In the genomic region with DNA sequence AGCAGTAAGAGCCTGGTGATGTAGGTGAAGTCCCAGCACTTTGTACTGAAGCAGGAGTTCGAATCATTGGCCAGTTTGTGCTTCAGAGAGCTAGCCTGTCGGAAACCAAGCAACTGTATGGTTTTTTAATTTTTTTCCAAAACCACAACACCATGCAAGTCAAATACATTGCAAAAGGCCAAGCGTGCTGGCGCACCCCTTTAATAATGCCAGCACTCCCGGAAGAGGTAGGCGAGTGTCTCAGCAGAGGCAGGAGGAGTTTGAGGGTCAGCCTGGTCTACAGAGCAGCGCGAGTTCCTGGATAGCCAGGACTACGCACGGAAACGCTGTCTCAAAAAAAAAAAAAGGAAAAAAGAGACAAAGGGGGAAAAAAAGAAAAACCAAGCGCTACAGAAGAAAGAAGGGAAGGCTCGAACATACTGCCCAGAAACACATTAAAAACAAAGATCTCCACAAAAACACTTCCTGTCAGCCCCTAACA, we compare ENCODE assay signal across 8 mouse cellular contexts. TPM values are rescaled to one million over a fixed set of nuclear protein-coding genes. Genes with fewer than 3 reads are reported as not detected.
DNase-seq lines count a peak whose midpoint lies in the region; ATAC-seq and TF ChIP-seq lines count a peak whose summit lies in the region.

No protein-coding gene starts in this region.

- no peak for TF ChIP-seq EP300 in heart, adult 2 months (IDR thresholded peaks at IDR 0.05; ENCODE audit: insufficient read depth, low read depth, low read length)
- no peak for TF ChIP-seq EP300 in lung, postnatal 0 days (IDR thresholded peaks at IDR 0.05)

- no peak for TF ChIP-seq POLR2A in heart, adult 2 months (IDR thresholded peaks at IDR 0.05; ENCODE audit: insufficient read depth, low read depth, low read length)
- TF ChIP-seq POLR2A in kidney, adult 2 months (IDR thresholded peaks at IDR 0.05; ENCODE audit: low read depth, low read length): no peak

- H3K4me2 ChIP-seq in lung, postnatal 0 days (replicated peaks; ENCODE audit: low read depth, low read length): peak overlapping the region; percentile 62

- peak overlapping the region; percentile 83 for H3K27ac ChIP-seq in heart, adult 2 months
- H3K27ac ChIP-seq in kidney, adult 2 months (ENCODE audit: insufficient read depth, low read depth, low read length): peak overlapping the region; percentile 85
- H3K27ac ChIP-seq in lung, postnatal 0 days (ENCODE audit: low read length): peak overlapping the region; percentile 89

- H3K36me3 ChIP-seq in heart, adult 2 months (ENCODE audit: control insufficient read depth, insufficient read depth, low read length): peaks cover 10% of the 10 kb centered on the region
- no peaks in the 10 kb centered on the region for H3K36me3 ChIP-seq in kidney, adult 2 months (ENCODE audit: control insufficient read depth, insufficient read depth, low read length)
- H3K36me3 ChIP-seq in lung, postnatal 0 days (ENCODE audit: insufficient read depth, low read length): no peaks in the 10 kb centered on the region

- H3K4me1 ChIP-seq in heart, adult 2 months (ENCODE audit: control insufficient read depth, insufficient read depth, low read length): peaks cover 3% of the 10 kb centered on the region
- peaks cover 6% of the 10 kb centered on the region; the same call in 1 of the 2 replicates for H3K4me1 ChIP-seq in kidney, adult 2 months (ENCODE audit: control insufficient read depth, insufficient read depth, low read length)
- no peaks in the 10 kb centered on the region for H3K4me1 ChIP-seq in lung, postnatal 0 days (ENCODE audit: insufficient read depth, low read depth, low read length)

- WGBS in heart, adult 2 months: 7% methylated on average over 13 of the region's 13 CpGs
- WGBS in kidney, adult 2 months: 7% methylated on average over 13 of the region's 13 CpGs
- WGBS in lung, postnatal 0 days: 8% methylated on average over 13 of the region's 13 CpGs

- peak overlapping the region; percentile 62 for H3K9ac ChIP-seq in heart, adult 2 months (ENCODE audit: low read depth, low read length)
- peak overlapping the region; percentile 16; the same call in 1 of the 2 replicates for H3K9ac ChIP-seq in lung, postnatal 0 days (replicated peaks; ENCODE audit: low read depth)

- TF ChIP-seq CTCF in heart, adult 2 months (IDR thresholded peaks at IDR 0.05): no peak
- TF ChIP-seq CTCF in kidney, adult 2 months (conservative IDR thresholded peaks at IDR 0.05; ENCODE audit: insufficient read depth, insufficient read length, low read depth, low read length): no peak
- TF ChIP-seq CTCF in lung, postnatal 0 days (IDR thresholded peaks at IDR 0.05): no peak

- H3K9me3 ChIP-seq in lung, postnatal 0 days (ENCODE audit: low read length): no peaks in the 10 kb centered on the region

- intact Hi-C loops in heart, adult 2 months (cut with DNase I): loop anchor here (1.0 to 10.0 kb wide), 5 partner anchors 24 to 214 kb away; partner anchors contain the start of genes Bbs5, Mettl5, Ppig and Ubr3

- DNase-seq in right cerebral cortex, postnatal 25 days: peak; percentile 11
- DNase-seq in right cerebral cortex, postnatal 36 days (ENCODE audit: low spot score in 2 of 2): no peak
- DNase-seq in cerebellum, adult 18-20 months: peak; percentile 42 to 51
- DNase-seq in heart, adult 2 months: peak; percentile 54 to 55
- peak; percentile 54 for DNase-seq in kidney, adult 2 months
- DNase-seq in lung, postnatal 0 days (ENCODE audit: low spot score): no peak
- DNase-seq in right cerebral cortex, postnatal 4 days: peak; percentile 11
- DNase-seq in layer of hippocampus, adult 9-11 months: no peak

- ATAC-seq in lung, postnatal 0 days: peak; percentile 46

- peak overlapping the region; percentile 73 for H3K4me3 ChIP-seq in heart, adult 2 months
- peak overlapping the region; percentile 92 for H3K4me3 ChIP-seq in kidney, adult 2 months (ENCODE audit: insufficient read depth, low read depth, low read length)
- peak overlapping the region; percentile 100 for H3K4me3 ChIP-seq in lung, postnatal 0 days (ENCODE audit: low read depth, low read length)

- H3K27me3 ChIP-seq in heart, adult 2 months (ENCODE audit: control insufficient read depth, insufficient read depth, low read length): no peaks in the 10 kb centered on the region
- no peaks in the 10 kb centered on the region for H3K27me3 ChIP-seq in kidney, adult 2 months (replicated peaks; ENCODE audit: control insufficient read depth, insufficient read depth, low read length)
- no peaks in the 10 kb centered on the region for H3K27me3 ChIP-seq in lung, postnatal 0 days (replicated peaks; ENCODE audit: insufficient read depth, low read length)

- H3K79me2 ChIP-seq in heart, adult 2 months (replicated peaks; ENCODE audit: control insufficient read depth, insufficient read depth, low read length): no peaks in the 10 kb centered on the region; the same call in 1 of the 2 replicates

RNA-seq across cellular contexts. Expression of gene Ssb, which starts 0.3 kb away (rescaled TPM):
- 10 to 100 TPM; 58.4 to 64.0 TPM for total RNA-seq in heart, adult 2 months (2021)
- polyA plus RNA-seq in heart, adult 2 months (2012; rRNA removed): 4.3 and 10.7 TPM in 2 replicates
- polyA plus RNA-seq in kidney, adult 2 months (2012; rRNA removed): 2.7 and 5.9 TPM in 2 replicates
- 185 and 187 TPM in 2 replicates for polyA plus RNA-seq in lung, postnatal 0 days (2015; fragmentation: Nextera tagmentation; extraction: Ambion mirVana)

RNA-seq across cellular contexts. Expression of gene Mettl5, which starts 24.4 kb away (rescaled TPM):
- 10 to 100 TPM; 20.4 to 24.9 TPM for total RNA-seq in heart, adult 2 months (2021)
- polyA plus RNA-seq in heart, adult 2 months (2012; rRNA removed): 5.5 and 7.2 TPM in 2 replicates
- 7.0 and 8.8 TPM in 2 replicates for polyA plus RNA-seq in kidney, adult 2 months (2012; rRNA removed)
- 24.1 and 25.6 TPM in 2 replicates for polyA plus RNA-seq in lung, postnatal 0 days (2015; fragmentation: Nextera tagmentation; extraction: Ambion mirVana)

RNA-seq across cellular contexts. Expression of gene Ubr3, which starts 36.0 kb away (rescaled TPM):
- total RNA-seq in heart, adult 2 months (2021): 100 to 1,000 TPM; 112 to 117 TPM
- 26.0 and 50.8 TPM in 2 replicates for polyA plus RNA-seq in heart, adult 2 months (2012; rRNA removed)
- polyA plus RNA-seq in kidney, adult 2 months (2012; rRNA removed): 17.8 and 18.4 TPM in 2 replicates
- polyA plus RNA-seq in lung, postnatal 0 days (2015; fragmentation: Nextera tagmentation; extraction: Ambion mirVana): 9.9 and 10.4 TPM in 2 replicates

RNA-seq across cellular contexts. Expression of gene Klhl23, which starts 39.3 kb away (rescaled TPM):
- total RNA-seq in heart, adult 2 months (2021): 10 to 100 TPM; 31.8 to 32.3 TPM
- 10.3 and 24.2 TPM in 2 replicates for polyA plus RNA-seq in heart, adult 2 months (2012; rRNA removed)
- polyA plus RNA-seq in kidney, adult 2 months (2012; rRNA removed): 0.57 and 1.1 TPM in 2 replicates
- polyA plus RNA-seq in lung, postnatal 0 days (2015; fragmentation: Nextera tagmentation; extraction: Ambion mirVana): 29.6 and 30.3 TPM in 2 replicates

Comparison
In these comparisons a context has a peak if more than half of its experiments do, and no peak if none do; other contexts are left out.
1. DNase-seq: peak in right cerebral cortex, postnatal 25 days (single experiment), cerebellum, adult 18-20 months (2 of 2), heart, adult 2 months (2 of 2), kidney, adult 2 months (single experiment) and right cerebral cortex, postnatal 4 days (single experiment); none in right cerebral cortex, postnatal 36 days (0 of 2), lung, postnatal 0 days (single experiment) and layer of hippocampus, adult 9-11 months (single experiment).
2. RNA of gene Ssb, which starts 0.3 kb away (polyA plus RNA-seq): 185 to 187 TPM in lung, postnatal 0 days; 2.7 to 5.9 TPM in kidney, adult 2 months and 4.3 to 10.7 TPM in heart, adult 2 months; every median in the first group is over 10 times any median in the second.
3. Peak in every context shown above with its lines, with median percentiles within 50 percentile points of each other: H3K27ac ChIP-seq and H3K4me3 ChIP-seq.